Mouse (Mus musculus) stomach, postnatal 0 days (tissue): Measurements from ENCODE around the gene Mrap. TPM values are rescaled to one million over a fixed set of nuclear protein-coding genes. Genes with fewer than 3 reads are reported as not detected.
A peak's percentile ranks its signal among the peaks of the same experiment; 100 is the strongest.

Experiments
- ATAC-seq: fragments of 200-750 bp; cut with Nextera tagmentation; 2 replicates; pipeline ENCODE4 v1.8.0; 2017; ENCODE audit not compliant: low FRiP score, low TSS enrichment
- DNase-seq: peaks from one replicate; pipeline ENCODE4 v3.0.0-alpha.2; 2016; ENCODE audit warnings: low spot score
- H3K27ac ChIP-seq: fragments of 300-500 bp; sonication (generic); replicated peaks from 2 replicates; pipeline ENCODE4 v1.5.1; 2014; ENCODE audit warnings: mild to moderate bottlenecking, control low read depth
- H3K27me3 ChIP-seq: fragments of 300-500 bp; sonication (generic); 2 replicates; pipeline ENCODE4 v1.6.1; 2014; ENCODE audit warnings: low read length; ENCODE audit not compliant: control insufficient read depth, insufficient read depth
- H3K36me3 ChIP-seq: fragments of 300-500 bp; sonication (generic); 2 replicates; pipeline ENCODE4 v1.6.1; 2014; ENCODE audit warnings: low read length, mixed read lengths; ENCODE audit not compliant: control insufficient read depth, insufficient read depth
- H3K4me1 ChIP-seq: fragments of 300-500 bp; sonication (generic); replicated peaks from 2 replicates; pipeline ENCODE4 v1.6.1; 2014; ENCODE audit warnings: antibody characterized with exemption; ENCODE audit not compliant: control insufficient read depth, insufficient read depth
- H3K4me2 ChIP-seq: fragments of 300-500 bp; sonication (generic); replicated peaks from 2 replicates; pipeline ENCODE4 v1.6.1; 2014; ENCODE audit warnings: low read depth, mild to moderate bottlenecking, control low read depth, moderate library complexity
- H3K4me3 ChIP-seq: fragments of 300-500 bp; sonication (generic); 2 replicates; pipeline ENCODE4 v1.5.1; 2014; ENCODE audit warnings: low read depth, low read length, control low read depth
- H3K9ac ChIP-seq: fragments of 300-500 bp; sonication (generic); 2 replicates; pipeline ENCODE4 v1.6.1; 2014; ENCODE audit warnings: mild to moderate bottlenecking, low read length, control low read depth, mixed read lengths
- H3K9me3 ChIP-seq: fragments of 300-500 bp; sonication (generic); 2 replicates; pipeline ENCODE4 v1.6.1; 2016; ENCODE audit warnings: low read length; ENCODE audit not compliant: control insufficient read depth
- CTCF ChIP-seq: IDR thresholded peaks from 2 replicates; pipeline ENCODE4 v1.5.1; 2016; ENCODE audit warnings: antibody characterized with exemption, low read depth, mild to moderate bottlenecking, moderate library complexity
- EP300 ChIP-seq: optimal IDR thresholded peaks from 2 replicates; pipeline ENCODE3; 2016; ENCODE audit warnings: antibody characterized with exemption
- WGBS: fragments of 180-500 bp; shearing (Covaris S2); extraction: QIAGEN DNeasy Blood & Tissue Kit; methylation state at CpG from one replicate; pipeline ENCODE4 v1.1.7; 2014; 5-methylcytosine and 5-hydroxymethylcytosine counted together
- polyA plus RNA-seq: library from polyadenylated mRNA; unstranded; fragments of >200 nt; fragmentation: Nextera tagmentation; extraction: Ambion mirVana; gene quantifications from 2 replicates; pipeline ENCODE4 v1.2.1, GENCODE M21; 2015

Gene Mrap
- polyA plus RNA-seq, 1 experiment from 2014 or later, result not detected

DNA sequence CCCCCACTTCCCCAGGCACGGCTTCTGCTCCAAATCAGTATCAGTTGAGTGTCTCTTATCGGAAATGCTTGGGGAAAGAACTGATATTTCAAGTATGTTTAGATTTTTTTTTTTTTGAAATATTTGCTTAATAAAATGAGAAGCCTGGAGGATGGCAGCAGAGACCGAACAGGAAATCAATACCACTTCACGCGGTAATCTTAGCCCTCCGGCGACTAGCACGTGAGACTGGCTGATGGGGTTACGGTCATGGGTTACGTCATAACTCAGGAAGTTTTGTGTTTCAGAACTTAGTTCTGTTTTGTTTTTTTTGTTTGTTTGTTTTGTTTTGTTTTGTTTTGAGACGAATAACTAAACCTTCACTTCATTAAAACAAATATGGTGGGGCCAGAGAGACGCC lies 27.7 kb upstream of the Mrap start:
- no peak overlapping the region for H3K27ac ChIP-seq
- H3K4me1 ChIP-seq, result 0 out of 2 replicates have a peak, but pooled peaks cover 3% of the 10 kb centered on the region
- no peak overlapping the region for H3K4me3 ChIP-seq
- no peaks in the 10 kb centered on the region for H3K36me3 ChIP-seq
- H3K27me3 ChIP-seq, result no peaks in the 10 kb centered on the region
- DNase-seq, result no peak
- no peak overlapping the region for H3K9ac ChIP-seq
- H3K9me3 ChIP-seq, result no peaks in the 10 kb centered on the region
- TF ChIP-seq EP300, result no peak
- TF ChIP-seq CTCF, result no peak
- H3K4me2 ChIP-seq, result peak overlapping the region; percentile 21
- ATAC-seq, result no peak
- 52% methylated on average over 12 of the region's 12 CpGs for WGBS

DNA sequence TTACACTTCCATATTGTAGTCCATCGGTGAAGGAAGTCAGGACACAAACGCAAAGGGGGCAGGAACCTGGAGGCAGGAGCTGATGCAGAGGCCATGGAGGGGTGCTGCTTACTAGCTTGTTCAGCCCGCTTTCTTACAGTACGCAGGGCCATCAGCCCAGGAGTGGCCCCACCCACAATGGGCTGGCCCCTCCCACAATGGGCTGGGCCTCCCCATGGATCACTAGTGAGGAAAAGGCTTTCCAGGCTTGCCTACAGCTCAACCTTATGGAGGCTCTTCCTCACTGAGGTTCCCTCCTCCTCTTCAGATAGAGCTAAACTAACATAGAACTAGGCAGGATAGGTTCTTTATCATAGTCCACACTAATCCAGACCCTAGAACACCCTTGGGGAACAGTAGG lies 14.0 kb upstream of the Mrap start:
- ATAC-seq (no peak), DNase-seq (no peak)
- 91% methylated on average over 4 of the region's 4 CpGs for WGBS
- H3K4me2 ChIP-seq, result no peak overlapping the region
- no peak overlapping the region for H3K4me3 ChIP-seq
- no peaks in the 10 kb centered on the region for H3K27me3 ChIP-seq
- no peaks in the 10 kb centered on the region for H3K9me3 ChIP-seq
- H3K27ac ChIP-seq, result no peak overlapping the region
- H3K4me1 ChIP-seq, result peaks cover 4% of the 10 kb centered on the region; the same call in 1 of the 2 replicates
- H3K9ac ChIP-seq, result no peak overlapping the region
- peaks cover 6% of the 10 kb centered on the region for H3K36me3 ChIP-seq
- TF ChIP-seq CTCF (no peak), EP300 (no peak)

DNA sequence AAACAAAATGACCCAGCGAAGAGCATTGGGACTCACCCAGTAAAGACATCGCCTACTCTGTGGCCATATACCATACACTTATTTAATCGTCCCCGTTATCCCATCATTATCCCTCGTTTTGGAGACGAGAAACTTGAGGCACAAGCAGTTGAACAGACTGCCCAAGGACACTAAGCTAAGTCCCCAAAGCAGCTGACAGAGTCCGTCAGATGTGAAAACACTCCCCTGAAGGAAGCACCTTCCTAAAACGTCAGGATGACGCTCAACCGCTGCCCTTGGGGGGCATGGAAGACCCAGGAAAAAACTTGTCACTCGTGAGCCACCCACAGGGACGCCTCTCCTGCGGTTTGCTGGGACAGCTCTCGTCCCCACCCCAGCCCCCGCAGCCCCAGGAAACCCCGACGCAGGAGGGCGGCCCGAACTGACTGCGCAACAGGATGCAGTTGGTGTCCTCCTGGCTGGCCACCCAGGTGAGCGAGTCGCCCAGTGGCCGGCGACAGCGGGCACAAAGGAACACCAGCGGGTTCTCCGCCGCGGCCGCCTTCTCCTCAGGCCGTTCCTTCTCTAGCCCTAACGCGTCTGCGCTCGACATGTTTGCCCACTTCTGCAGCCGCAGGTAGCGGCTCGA lies 11.3 kb upstream of the Mrap start:
- peak overlapping the region; percentile 84 for H3K4me3 ChIP-seq
- 5% methylated on average over 38 of the region's 38 CpGs for WGBS
- peaks cover under 1% of the 10 kb centered on the region; the same call in 1 of the 2 replicates for H3K36me3 ChIP-seq
- peak overlapping the region; percentile 79 for H3K9ac ChIP-seq
- H3K4me1 ChIP-seq, result peaks cover 4% of the 10 kb centered on the region; the same call in 1 of the 2 replicates
- H3K9me3 ChIP-seq, result 0 out of 2 replicates have a peak, but pooled peaks cover 2% of the 10 kb centered on the region
- DNase-seq (no peak), ATAC-seq (peak; percentile 58)
- TF ChIP-seq CTCF (no peak), EP300 (no peak)
- peak overlapping the region; percentile 53; the same call in 1 of the 2 replicates for H3K27ac ChIP-seq
- H3K4me2 ChIP-seq, result peak overlapping the region; percentile 96
- no peaks in the 10 kb centered on the region for H3K27me3 ChIP-seq

DNA sequence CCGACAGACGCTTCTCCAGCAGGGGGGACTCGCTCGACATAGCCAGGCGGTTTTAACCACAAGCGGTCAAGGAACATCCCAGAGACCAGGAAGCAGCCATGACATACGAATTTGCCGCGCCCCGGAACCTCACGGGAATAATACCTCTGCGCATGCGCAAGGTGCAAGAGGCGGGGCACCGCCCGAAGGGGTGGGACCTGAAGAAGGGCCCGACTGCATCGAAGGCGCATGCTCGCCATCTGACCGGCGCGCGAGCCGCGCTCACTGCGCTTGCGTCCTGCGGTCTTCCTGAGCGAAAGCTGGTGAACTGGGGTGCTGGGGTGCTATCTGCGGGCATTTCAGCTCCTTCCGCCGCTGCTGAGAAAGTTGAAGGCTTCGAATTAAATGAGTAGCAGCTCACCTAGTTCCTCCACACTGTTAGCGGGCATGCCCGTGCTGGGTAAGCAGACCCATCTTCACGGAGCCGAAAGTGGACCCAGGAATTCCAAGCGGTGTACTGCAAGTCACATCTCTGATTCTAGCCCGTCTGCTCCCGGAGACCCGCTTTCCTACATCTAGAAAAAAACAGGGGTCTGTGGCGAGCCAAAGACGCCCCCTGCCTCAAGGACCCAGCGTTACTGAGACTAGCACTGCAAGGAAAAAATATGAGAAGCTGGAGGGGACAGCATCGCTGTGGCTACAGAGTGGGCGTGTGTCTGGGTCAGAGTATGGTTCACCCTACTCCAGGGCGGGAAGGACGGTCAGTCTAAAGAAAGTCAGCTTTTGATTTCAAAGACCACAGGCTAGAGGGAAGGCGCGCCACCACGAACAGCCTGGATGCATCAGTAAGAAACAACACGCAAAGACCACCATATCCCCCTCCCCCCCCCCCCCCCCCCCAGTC lies 10.5 kb upstream of the Mrap start, which contains the start of gene Mis18a:
Gene Mis18a, minus strand, starts transcription at position 172 of the 883 bp plus-strand sequence.
- Histone ChIP-seq H3K9me3 (0 out of 2 replicates have a peak, but pooled peaks cover 2% of the 10 kb centered on the region), H3K4me3 (peak within 1 kb of the TSS; percentile 84)

DNA sequence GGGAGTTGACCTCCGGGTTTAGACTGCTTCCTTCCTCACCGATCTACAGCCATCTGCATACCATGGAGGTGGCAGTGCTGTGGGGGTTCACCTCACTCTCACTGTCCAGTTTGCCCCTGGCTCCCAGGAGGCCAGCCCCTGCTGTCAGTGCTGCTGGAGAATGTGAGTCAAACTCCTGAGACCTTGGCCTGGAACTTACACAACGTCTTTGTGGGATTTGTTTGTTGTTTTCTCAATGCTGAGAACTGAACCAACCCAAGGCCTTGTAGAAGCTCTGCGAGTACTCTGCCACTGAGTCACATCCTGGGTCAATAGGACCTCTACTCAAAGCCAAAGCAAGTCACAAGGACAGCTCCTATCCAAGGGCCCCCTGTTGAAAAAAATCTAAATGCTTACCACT lies 2.4 kb upstream of the Mrap start:
- H3K27me3 ChIP-seq, result no peaks in the 10 kb centered on the region
- H3K4me3 ChIP-seq, result no peak overlapping the region
- H3K27ac ChIP-seq, result no peak overlapping the region
- ATAC-seq (no peak), DNase-seq (no peak)
- no peaks in the 10 kb centered on the region for H3K36me3 ChIP-seq
- 58% methylated on average over 4 of the region's 4 CpGs for WGBS
- H3K4me2 ChIP-seq, result no peak overlapping the region
- TF ChIP-seq CTCF, result no peak
- no peak for TF ChIP-seq EP300
- no peaks in the 10 kb centered on the region for H3K4me1 ChIP-seq
- 0 out of 2 replicates have a peak, but pooled peaks cover 2% of the 10 kb centered on the region for H3K9me3 ChIP-seq
- H3K9ac ChIP-seq, result no peak overlapping the region

More for the DNA sequence above, 10.5 kb upstream of the Mrap start, which contains the start of gene Mis18a:
- peak within 1 kb of the TSS; percentile 96 for H3K4me2 ChIP-seq
- H3K27ac ChIP-seq, result peak within 1 kb of the TSS; percentile 53; the same call in 1 of the 2 replicates
- peak within 1 kb of the TSS; percentile 79 for H3K9ac ChIP-seq
- peaks cover 4% of the 10 kb centered on the region; the same call in 1 of the 2 replicates for H3K4me1 ChIP-seq
- peak; percentile 44 for TF ChIP-seq CTCF
- no peak for TF ChIP-seq EP300
- no peaks in the 10 kb centered on the region; the same call in 1 of the 2 replicates for H3K36me3 ChIP-seq
- WGBS, result under 1% methylated on average over 52 of the region's 53 CpGs
- peak; percentile 97 for ATAC-seq
- H3K27me3 ChIP-seq, result no peaks in the 10 kb centered on the region
- peak; percentile 97 for DNase-seq
